Mouse (Mus musculus): ENCODE results near the gene Ninj1. TPM values are rescaled to one million over a fixed set of nuclear protein-coding genes. Genes with fewer than 3 reads are reported as not detected.

Gene Ninj1
- polyA plus RNA-seq, 1 experiment from 2014 or later = 22.3 TPM

- Histone ChIP-seq H3K9ac (ENCODE audit: low read depth, low read length) (no peak overlapping the region), H3K4me2 (ENCODE audit: low read length) (no peak overlapping the region), H3K4me1 (ENCODE audit: control insufficient read depth, insufficient read depth, low read length) (no peaks in the 10 kb centered on the region), H3K27ac (ENCODE audit: low read length) (no peak overlapping the region), H3K27me3 (ENCODE audit: control insufficient read depth, insufficient read depth, low read depth, low read length) (no peaks in the 10 kb centered on the region), H3K9me3 (replicated peaks; ENCODE audit: control insufficient read depth, low read length, poor library complexity, severe bottlenecking) (no peaks in the 10 kb centered on the region), H3K4me3 (ENCODE audit: low read depth, low read length) (no peak overlapping the region), H3K36me3 (ENCODE audit: control insufficient read depth, insufficient read depth, low read length) (no peaks in the 10 kb centered on the region)
- ATAC-seq = no peak
- 85% methylated on average over 7 of the region's 7 CpGs for WGBS
Measured at GRCm38 (mm10) chr13:49163645-49164044, 23.6 kb upstream of the Ninj1 start.

GRCm38 (mm10) chr13:49167081-49167480 is 20.2 kb upstream of the Ninj1 start:
- H3K27ac ChIP-seq (ENCODE audit: low read length) = no peak overlapping the region
- ATAC-seq = no peak
- H3K9me3 ChIP-seq (replicated peaks; ENCODE audit: control insufficient read depth, low read length, poor library complexity, severe bottlenecking) = no peaks in the 10 kb centered on the region
- H3K4me2 ChIP-seq (ENCODE audit: low read length) = no peak overlapping the region
- H3K9ac ChIP-seq (ENCODE audit: low read depth, low read length) = no peak overlapping the region
- 83% methylated on average over 9 of the region's 9 CpGs for WGBS
- H3K4me1 ChIP-seq (ENCODE audit: control insufficient read depth, insufficient read depth, low read length) = no peaks in the 10 kb centered on the region
- no peak overlapping the region for H3K4me3 ChIP-seq (ENCODE audit: low read depth, low read length)
- no peaks in the 10 kb centered on the region for H3K27me3 ChIP-seq (ENCODE audit: control insufficient read depth, insufficient read depth, low read depth, low read length)
- H3K36me3 ChIP-seq (ENCODE audit: control insufficient read depth, insufficient read depth, low read length) = no peaks in the 10 kb centered on the region

- H3K9me3 ChIP-seq (replicated peaks; ENCODE audit: control insufficient read depth, low read length, poor library complexity, severe bottlenecking) = no peaks in the 10 kb centered on the region
- H3K4me1 ChIP-seq (ENCODE audit: control insufficient read depth, insufficient read depth, low read length) = no peaks in the 10 kb centered on the region
- H3K4me3 ChIP-seq (ENCODE audit: low read depth, low read length) = no peak overlapping the region
- no peak overlapping the region for H3K27ac ChIP-seq (ENCODE audit: low read length)
- H3K27me3 ChIP-seq (ENCODE audit: control insufficient read depth, insufficient read depth, low read depth, low read length) = no peaks in the 10 kb centered on the region
- no peak overlapping the region for H3K9ac ChIP-seq (ENCODE audit: low read depth, low read length)
- H3K36me3 ChIP-seq (ENCODE audit: control insufficient read depth, insufficient read depth, low read length) = no peaks in the 10 kb centered on the region
- H3K4me2 ChIP-seq (ENCODE audit: low read length) = no peak overlapping the region
- 23% methylated on average over 17 of the region's 17 CpGs for WGBS
- ATAC-seq = peak; percentile 44; the same call in 1 of the 2 replicates
Measured at GRCm38 (mm10) chr13:49169448-49170207, 17.7 kb upstream of the Ninj1 start.

- no peak overlapping the region for H3K4me3 ChIP-seq (ENCODE audit: low read depth, low read length)
- H3K27ac ChIP-seq (ENCODE audit: low read length) = no peak overlapping the region
- no peaks in the 10 kb centered on the region for H3K27me3 ChIP-seq (ENCODE audit: control insufficient read depth, insufficient read depth, low read depth, low read length)
- no peaks in the 10 kb centered on the region for H3K9me3 ChIP-seq (replicated peaks; ENCODE audit: control insufficient read depth, low read length, poor library complexity, severe bottlenecking)
- H3K4me2 ChIP-seq (ENCODE audit: low read length) = no peak overlapping the region
- H3K4me1 ChIP-seq (ENCODE audit: control insufficient read depth, insufficient read depth, low read length) = no peaks in the 10 kb centered on the region
- H3K9ac ChIP-seq (ENCODE audit: low read depth, low read length) = no peak overlapping the region
- H3K36me3 ChIP-seq (ENCODE audit: control insufficient read depth, insufficient read depth, low read length) = no peaks in the 10 kb centered on the region
- no peak for ATAC-seq
- WGBS = 93% methylated on average over 11 of the region's 11 CpGs
Measured at GRCm38 (mm10) chr13:49170623-49171022, 16.7 kb upstream of the Ninj1 start.

GRCm38 (mm10) chr13:49171729-49172128 is 15.6 kb upstream of the Ninj1 start:
- H3K27me3 ChIP-seq (ENCODE audit: control insufficient read depth, insufficient read depth, low read depth, low read length) = no peaks in the 10 kb centered on the region
- H3K36me3 ChIP-seq (ENCODE audit: control insufficient read depth, insufficient read depth, low read length) = no peaks in the 10 kb centered on the region
- H3K4me1 ChIP-seq (ENCODE audit: control insufficient read depth, insufficient read depth, low read length) = no peaks in the 10 kb centered on the region
- no peak overlapping the region for H3K4me2 ChIP-seq (ENCODE audit: low read length)
- no peak overlapping the region for H3K4me3 ChIP-seq (ENCODE audit: low read depth, low read length)
- H3K27ac ChIP-seq (ENCODE audit: low read length) = no peak overlapping the region
- no peak for ATAC-seq
- 89% methylated on average over 1 of the region's 1 CpGs for WGBS
- no peaks in the 10 kb centered on the region for H3K9me3 ChIP-seq (replicated peaks; ENCODE audit: control insufficient read depth, low read length, poor library complexity, severe bottlenecking)
- H3K9ac ChIP-seq (ENCODE audit: low read depth, low read length) = no peak overlapping the region

GRCm38 (mm10) chr13:49172335-49172734 is 14.9 kb upstream of the Ninj1 start:
- 86% methylated on average over 7 of the region's 7 CpGs for WGBS
- Histone ChIP-seq H3K4me1 (ENCODE audit: control insufficient read depth, insufficient read depth, low read length) (no peaks in the 10 kb centered on the region), H3K27me3 (ENCODE audit: control insufficient read depth, insufficient read depth, low read depth, low read length) (no peaks in the 10 kb centered on the region), H3K4me2 (ENCODE audit: low read length) (no peak overlapping the region), H3K36me3 (ENCODE audit: control insufficient read depth, insufficient read depth, low read length) (no peaks in the 10 kb centered on the region), H3K9me3 (replicated peaks; ENCODE audit: control insufficient read depth, low read length, poor library complexity, severe bottlenecking) (no peaks in the 10 kb centered on the region), H3K9ac (ENCODE audit: low read depth, low read length) (no peak overlapping the region), H3K4me3 (ENCODE audit: low read depth, low read length) (no peak overlapping the region), H3K27ac (ENCODE audit: low read length) (no peak overlapping the region)
- ATAC-seq = peak; percentile 5; the same call in 1 of the 2 replicates

GRCm38 (mm10) chr13:49172971-49173596 is 14.2 kb upstream of the Ninj1 start:
- Histone ChIP-seq H3K36me3 (ENCODE audit: control insufficient read depth, insufficient read depth, low read length) (no peaks in the 10 kb centered on the region), H3K27me3 (ENCODE audit: control insufficient read depth, insufficient read depth, low read depth, low read length) (no peaks in the 10 kb centered on the region), H3K9ac (ENCODE audit: low read depth, low read length) (no peak overlapping the region), H3K4me3 (ENCODE audit: low read depth, low read length) (no peak overlapping the region), H3K9me3 (replicated peaks; ENCODE audit: control insufficient read depth, low read length, poor library complexity, severe bottlenecking) (no peaks in the 10 kb centered on the region), H3K27ac (ENCODE audit: low read length) (no peak overlapping the region), H3K4me1 (ENCODE audit: control insufficient read depth, insufficient read depth, low read length) (no peaks in the 10 kb centered on the region), H3K4me2 (ENCODE audit: low read length) (no peak overlapping the region)
- peak; percentile 77 for ATAC-seq
- 5% methylated on average over 12 of the region's 12 CpGs for WGBS

- no peaks in the 10 kb centered on the region; the same call in 1 of the 2 replicates for H3K4me1 ChIP-seq (ENCODE audit: control insufficient read depth, insufficient read depth, low read length)
Measured at GRCm38 (mm10) chr13:49175509-49175908, 11.8 kb upstream of the Ninj1 start.

GRCm38 (mm10) chr13:49178839-49179585 is 8.3 kb upstream of the Ninj1 start:
- Histone ChIP-seq H3K27ac (ENCODE audit: low read length) (no peak overlapping the region; the same call in 1 of the 2 replicates), H3K9me3 (replicated peaks; ENCODE audit: control insufficient read depth, low read length, poor library complexity, severe bottlenecking) (no peaks in the 10 kb centered on the region), H3K4me3 (ENCODE audit: low read depth, low read length) (no peak overlapping the region), H3K36me3 (ENCODE audit: control insufficient read depth, insufficient read depth, low read length) (no peaks in the 10 kb centered on the region), H3K4me1 (ENCODE audit: control insufficient read depth, insufficient read depth, low read length) (no peaks in the 10 kb centered on the region; the same call in 1 of the 2 replicates), H3K9ac (ENCODE audit: low read depth, low read length) (no peak overlapping the region), H3K4me2 (ENCODE audit: low read length) (no peak overlapping the region), H3K27me3 (ENCODE audit: control insufficient read depth, insufficient read depth, low read depth, low read length) (no peaks in the 10 kb centered on the region)
- 65% methylated on average over 18 of the region's 19 CpGs for WGBS
- peak; percentile 90 for ATAC-seq

More at GRCm38 (mm10) chr13:49175509-49175908, 11.8 kb upstream of the Ninj1 start:
- Histone ChIP-seq H3K9ac (ENCODE audit: low read depth, low read length) (no peak overlapping the region), H3K4me3 (ENCODE audit: low read depth, low read length) (no peak overlapping the region), H3K27me3 (ENCODE audit: control insufficient read depth, insufficient read depth, low read depth, low read length) (no peaks in the 10 kb centered on the region), H3K4me2 (ENCODE audit: low read length) (no peak overlapping the region), H3K27ac (ENCODE audit: low read length) (no peak overlapping the region), H3K36me3 (ENCODE audit: control insufficient read depth, insufficient read depth, low read length) (no peaks in the 10 kb centered on the region), H3K9me3 (replicated peaks; ENCODE audit: control insufficient read depth, low read length, poor library complexity, severe bottlenecking) (no peaks in the 10 kb centered on the region)
- 83% methylated on average over 10 of the region's 10 CpGs for WGBS
- ATAC-seq = no peak
